Mouse (Mus musculus) bone marrow macrophage, adult 2 months (primary cell): Measurements from ENCODE around the gene Hnrnpa3.

ENCODE experiments used
- CTCF ChIP-seq: IDR thresholded peaks from 2 replicates; pipeline ENCODE4 v1.5.1; 2012; ENCODE audit warnings: low read depth, mild to moderate bottlenecking, low read length, moderate library complexity
- POLR2A ChIP-seq: IDR thresholded peaks from 2 replicates; pipeline ENCODE4 v1.6.1; 2012; ENCODE audit warnings: mild to moderate bottlenecking, low read depth, low read length, borderline replicate concordance

GRCm38 (mm10) chr2:75669491-75670445, 10.7 kb downstream of the Hnrnpa3 start:
- no peak for TF ChIP-seq CTCF
- no peak for TF ChIP-seq POLR2A
